Mouse (Mus musculus): ENCODE measurements around the gene Gm10840. TPM values are rescaled to one million over a fixed set of nuclear protein-coding genes. Genes with fewer than 3 reads are reported as not detected.

Gm10840 gene
- polyA plus RNA-seq, 1 experiment from 2014 or later, result not detected

DNA sequence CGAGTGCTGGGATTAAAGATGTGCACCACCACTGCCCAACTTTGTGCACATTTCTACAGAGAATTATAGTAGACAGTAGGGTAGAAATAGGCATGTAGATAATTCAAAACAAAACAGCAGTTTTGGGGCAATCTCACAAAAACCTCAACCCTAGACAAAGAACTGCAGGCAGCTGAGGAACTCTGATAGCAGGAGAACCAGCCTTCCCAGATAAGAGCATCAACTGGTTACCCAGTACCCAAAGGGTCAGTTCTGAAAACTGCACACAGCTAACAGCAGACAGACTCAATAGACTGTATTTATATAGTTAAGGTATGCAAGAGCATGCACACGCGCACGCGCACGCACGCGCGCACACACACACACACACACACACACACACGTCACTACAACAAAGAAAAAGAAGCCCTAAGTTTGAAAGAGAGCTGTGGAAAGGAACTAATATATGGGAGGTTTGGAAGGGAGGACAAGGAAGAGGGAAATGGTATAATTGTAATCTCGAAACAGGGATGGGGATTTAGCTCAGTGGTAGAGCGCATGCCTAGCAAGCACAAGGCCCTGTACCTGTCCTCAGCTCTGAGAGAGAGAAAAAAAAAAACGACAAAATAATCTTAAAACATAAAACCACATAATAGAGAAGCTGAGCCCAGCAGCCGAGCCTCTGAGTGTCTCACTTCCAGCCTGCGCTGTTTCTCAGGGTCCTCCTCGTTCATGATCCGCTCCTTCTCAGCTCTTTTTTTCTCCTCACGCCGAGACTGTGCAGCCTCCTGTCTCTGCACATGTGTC is 40.9 kb downstream of the Gm10840 start:
- Histone ChIP-seq H3K27me3 (ENCODE audit: control insufficient read depth, insufficient read depth, low read length) (no peaks in the 10 kb centered on the region), H3K4me1 (ENCODE audit: control insufficient read depth, insufficient read depth, low read length) (no peaks in the 10 kb centered on the region), H3K4me2 (no peak overlapping the region), H3K9ac (ENCODE audit: low read length) (no peak overlapping the region), H3K4me3 (ENCODE audit: low read depth, low read length) (no peak overlapping the region), H3K36me3 (ENCODE audit: control insufficient read depth, insufficient read depth, low read length) (peaks cover 23% of the 10 kb centered on the region), H3K9me3 (ENCODE audit: control insufficient read depth, low read length) (no peaks in the 10 kb centered on the region), H3K27ac (ENCODE audit: low read depth, low read length) (no peak overlapping the region)
- no peak for DNase-seq (ENCODE audit: low spot score, missing footprints)
- WGBS, result 96% methylated on average over 19 of the region's 19 CpGs
- no peak for ATAC-seq (ENCODE audit: low FRiP score)

- DNase-seq (ENCODE audit: low spot score, missing footprints) (no peak), ATAC-seq (ENCODE audit: low FRiP score) (no peak)
- Histone ChIP-seq H3K9me3 (ENCODE audit: control insufficient read depth, low read length) (no peaks in the 10 kb centered on the region), H3K4me1 (ENCODE audit: control insufficient read depth, insufficient read depth, low read length) (no peaks in the 10 kb centered on the region), H3K27ac (ENCODE audit: low read depth, low read length) (no peak within 1 kb of the TSS), H3K4me3 (ENCODE audit: low read depth, low read length) (no peak within 1 kb of the TSS), H3K4me2 (no peak within 1 kb of the TSS), H3K9ac (ENCODE audit: low read length) (no peak within 1 kb of the TSS), H3K27me3 (ENCODE audit: control insufficient read depth, insufficient read depth, low read length) (no peaks in the 10 kb centered on the region), H3K36me3 (ENCODE audit: control insufficient read depth, insufficient read depth, low read length) (peaks cover 25% of the 10 kb centered on the region)
- 88% methylated on average over 5 of the region's 5 CpGs for WGBS
Measured at GRCm38 (mm10) chr11:106202123-106202465, 41.4 kb downstream of the Gm10840 start, which contains the start of gene Strada. Strada (minus strand) TSS chr11:106202168.

Other genes starting within 250 kb of the Gm10840 start
- 10.1 and 11.6 TPM in 2 replicates for gene Cyb561, start 207.5 kb upstream of the Gm10840 start, polyA plus RNA-seq (2014; fragmentation: Nextera tagmentation; extraction: Ambion mirVana)
- gene Ace, start 192.9 kb upstream of the Gm10840 start, polyA plus RNA-seq (2014; fragmentation: Nextera tagmentation; extraction: Ambion mirVana), result 0.57 and 0.89 TPM in 2 replicates
- not detected in 2 replicates for gene Ace3, start 166.2 kb upstream of the Gm10840 start, polyA plus RNA-seq (2014; fragmentation: Nextera tagmentation; extraction: Ambion mirVana)
- gene Kcnh6, start 152.7 kb upstream of the Gm10840 start, polyA plus RNA-seq (2014; fragmentation: Nextera tagmentation; extraction: Ambion mirVana), result 0.21 and 0.29 TPM in 2 replicates
- gene Dcaf7, start 124.0 kb upstream of the Gm10840 start, polyA plus RNA-seq (2014; fragmentation: Nextera tagmentation; extraction: Ambion mirVana), result 72.7 and 76.1 TPM in 2 replicates
- 10.5 and 11.1 TPM in 2 replicates for gene Taco1, start 94.8 kb upstream of the Gm10840 start, polyA plus RNA-seq (2014; fragmentation: Nextera tagmentation; extraction: Ambion mirVana)
- 14.9 and 16.8 TPM in 2 replicates for gene Map3k3, start 76.2 kb upstream of the Gm10840 start, polyA plus RNA-seq (2014; fragmentation: Nextera tagmentation; extraction: Ambion mirVana)
- gene Limd2, start within 50 bp of the Gm10840 start, polyA plus RNA-seq (2014; fragmentation: Nextera tagmentation; extraction: Ambion mirVana), result 301 and 308 TPM in 2 replicates
- 38.4 and 40.5 TPM in 2 replicates for gene Strada, start 41.3 kb downstream of the Gm10840 start, polyA plus RNA-seq (2014; fragmentation: Nextera tagmentation; extraction: Ambion mirVana)
- 74.1 and 76.4 TPM in 2 replicates for gene Ccdc47, start 55.5 kb downstream of the Gm10840 start, polyA plus RNA-seq (2014; fragmentation: Nextera tagmentation; extraction: Ambion mirVana)
- gene Ddx42, start 56.1 kb downstream of the Gm10840 start, polyA plus RNA-seq (2014; fragmentation: Nextera tagmentation; extraction: Ambion mirVana), result 105 and 110 TPM in 2 replicates
- gene Ftsj3, start 95.2 kb downstream of the Gm10840 start, polyA plus RNA-seq (2014; fragmentation: Nextera tagmentation; extraction: Ambion mirVana), result 67.3 and 71.4 TPM in 2 replicates
- 396 and 404 TPM in 2 replicates for gene Psmc5, start 95.3 kb downstream of the Gm10840 start, polyA plus RNA-seq (2014; fragmentation: Nextera tagmentation; extraction: Ambion mirVana)
- 23.0 and 26.5 TPM in 2 replicates for gene Smarcd2, start 112.1 kb downstream of the Gm10840 start, polyA plus RNA-seq (2014; fragmentation: Nextera tagmentation; extraction: Ambion mirVana)
- gene Tcam1, start 115.8 kb downstream of the Gm10840 start, polyA plus RNA-seq (2014; fragmentation: Nextera tagmentation; extraction: Ambion mirVana), result 0.04 TPM in 2 replicates
- gene Gh, start 141.0 kb downstream of the Gm10840 start, polyA plus RNA-seq (2014; fragmentation: Nextera tagmentation; extraction: Ambion mirVana), result not detected in 2 replicates
- 1.2 and 1.8 TPM in 2 replicates for gene Cd79b, start 153.9 kb downstream of the Gm10840 start, polyA plus RNA-seq (2014; fragmentation: Nextera tagmentation; extraction: Ambion mirVana)
- not detected in 2 replicates for gene Scn4a, start 192.4 kb downstream of the Gm10840 start, polyA plus RNA-seq (2014; fragmentation: Nextera tagmentation; extraction: Ambion mirVana)
- not detected in 2 replicates for gene Prr29, start 204.6 kb downstream of the Gm10840 start, polyA plus RNA-seq (2014; fragmentation: Nextera tagmentation; extraction: Ambion mirVana)
- gene Icam2, start 227.2 kb downstream of the Gm10840 start, polyA plus RNA-seq (2014; fragmentation: Nextera tagmentation; extraction: Ambion mirVana), result 15.8 and 16.9 TPM in 2 replicates